Mouse (Mus musculus) cerebral cortex, adult 2 months (tissue): ENCODE data around the gene Med13.

Experiments
- WGBS: fragments of 180-500 bp; shearing (Covaris S2); methylation state at CpG from one replicate; pipeline ENCODE4 v1.1.7; 2018; 5-methylcytosine and 5-hydroxymethylcytosine counted together

The Med13 gene

DNA sequence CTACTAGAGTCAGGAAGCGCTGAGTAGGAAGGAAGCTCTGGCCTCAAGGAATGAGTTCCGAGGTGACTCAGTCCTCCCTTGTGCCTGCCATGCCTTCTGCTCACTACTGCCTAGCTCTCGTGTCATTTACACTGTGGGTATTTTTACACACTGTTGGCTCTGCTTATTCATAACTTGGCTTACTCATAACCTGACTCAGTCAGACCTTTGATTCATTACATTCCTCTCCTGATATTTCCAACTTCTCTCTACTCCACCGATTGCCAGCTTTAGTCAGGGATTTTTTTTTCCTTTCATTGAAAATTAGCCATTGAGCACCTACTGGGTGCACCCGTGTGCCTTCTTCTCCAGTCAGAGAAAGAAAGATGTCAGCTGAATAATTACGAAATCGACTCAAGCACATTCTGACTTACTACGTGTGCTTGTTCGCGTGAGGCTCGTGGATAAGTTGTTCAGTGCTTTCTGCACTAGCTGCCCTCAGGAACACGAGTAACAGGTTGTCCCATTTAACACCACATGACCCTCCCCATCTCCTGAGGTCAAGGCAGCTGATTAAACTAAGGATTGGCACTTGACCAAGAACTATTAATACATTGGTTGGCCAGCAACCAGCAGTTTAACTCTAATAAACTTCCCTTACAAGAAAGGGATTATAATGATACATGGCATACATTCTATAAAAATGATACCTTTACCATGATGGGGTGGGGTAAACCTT is 23.3 kb upstream of the Med13 start:
- 69% methylated on average over 12 of the region's 12 CpGs for WGBS

DNA sequence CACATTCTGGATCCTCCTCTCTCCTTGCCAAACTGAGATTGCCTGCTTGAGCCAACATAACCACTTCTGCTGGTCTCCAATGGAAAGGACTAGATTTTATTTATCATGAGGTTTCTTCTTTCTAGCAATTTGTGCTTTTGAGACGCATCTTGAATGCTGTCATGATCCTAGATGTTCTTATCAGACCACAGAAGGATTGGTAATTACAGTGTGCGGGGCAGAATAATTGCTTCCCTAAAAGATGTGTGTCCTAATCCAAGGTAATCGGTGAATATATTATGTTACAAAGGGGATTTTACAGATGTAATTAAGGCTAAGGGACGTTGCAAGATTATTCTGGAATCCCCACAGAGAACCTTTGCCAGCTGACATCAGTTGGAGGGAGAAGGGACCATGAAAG is 21.6 kb upstream of the Med13 start:
- 75% methylated on average over 4 of the region's 4 CpGs for WGBS

DNA sequence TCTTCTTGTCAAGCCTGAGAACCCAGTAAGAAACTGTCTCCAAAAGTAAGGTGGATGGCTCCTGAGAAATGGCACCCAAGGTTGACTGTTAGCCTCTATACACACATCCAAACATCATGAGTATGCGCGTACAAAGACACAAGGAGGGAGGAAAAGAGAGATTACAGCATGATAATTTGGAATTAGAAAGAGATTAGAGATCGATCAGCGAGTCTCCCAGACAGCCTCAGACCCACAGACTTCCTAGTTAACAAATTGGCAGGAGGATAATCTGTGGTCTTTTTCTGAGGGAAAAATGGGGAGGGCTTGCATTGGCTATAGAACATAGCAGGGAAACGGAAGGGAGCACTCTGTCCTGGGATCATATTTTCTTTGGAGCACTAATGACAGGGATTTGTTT is 20.4 kb upstream of the Med13 start:
- WGBS = 95% methylated on average over 5 of the region's 5 CpGs

DNA sequence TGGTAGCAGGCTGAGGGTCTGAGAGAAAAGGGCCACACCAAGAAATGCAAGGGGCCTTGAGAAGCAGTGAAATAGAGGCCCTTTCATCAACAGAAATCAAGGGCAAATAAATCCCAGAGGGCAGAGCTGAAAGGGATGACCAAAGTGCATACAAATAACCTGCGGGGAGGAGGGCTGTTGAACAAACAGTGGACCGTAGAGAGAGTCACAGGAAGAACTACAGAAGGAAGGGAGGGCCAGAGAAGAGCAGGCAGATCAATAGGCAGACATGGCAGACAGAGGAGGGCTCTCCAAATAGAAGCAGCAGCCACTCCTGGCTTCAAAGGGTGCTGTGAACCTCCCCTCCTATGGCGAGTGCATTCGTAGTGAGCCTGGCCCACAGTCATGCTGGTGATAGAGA is 19.3 kb upstream of the Med13 start:
- WGBS = 84% methylated on average over 4 of the region's 4 CpGs

DNA sequence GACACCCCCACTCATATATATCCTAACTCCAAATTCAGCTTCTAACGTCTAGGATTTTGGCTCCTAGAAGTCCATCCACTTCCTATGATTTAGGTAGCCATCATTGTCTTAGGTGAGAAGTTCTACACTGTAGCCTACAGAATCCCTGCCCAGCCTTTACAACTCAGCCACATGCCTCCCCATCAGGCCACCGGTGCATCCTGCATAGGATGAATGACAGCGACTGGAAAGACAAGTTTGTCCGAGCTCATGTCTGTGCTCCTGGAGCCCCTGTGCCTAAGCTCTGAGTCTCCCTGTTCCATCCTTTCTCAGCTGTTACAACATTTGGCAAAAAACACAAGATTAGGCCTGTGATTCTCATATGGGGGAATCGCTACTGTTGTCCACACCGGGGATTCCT is 17.7 kb upstream of the Med13 start:
- 93% methylated on average over 6 of the region's 6 CpGs for WGBS

DNA sequence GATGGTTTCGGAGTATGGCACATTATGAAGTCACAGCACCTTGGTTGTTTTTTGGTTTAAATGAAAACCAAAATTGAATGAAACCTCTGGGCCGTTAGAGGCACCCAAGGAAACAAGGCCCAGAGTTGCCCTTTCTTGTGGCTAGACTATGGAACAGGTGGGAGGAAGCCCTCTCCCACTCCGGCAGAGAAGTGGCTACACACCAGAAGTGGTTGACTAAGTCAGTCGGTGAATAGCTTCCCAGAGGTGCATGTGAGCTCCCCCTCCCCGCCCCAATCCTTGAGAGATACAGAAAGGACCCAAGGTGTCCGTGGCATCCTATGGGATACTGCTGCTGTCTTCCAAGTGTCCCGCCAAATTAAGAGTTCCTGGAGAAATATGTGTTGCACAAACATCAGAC is 13.9 kb upstream of the Med13 start:
- 85% methylated on average over 7 of the region's 7 CpGs for WGBS

DNA sequence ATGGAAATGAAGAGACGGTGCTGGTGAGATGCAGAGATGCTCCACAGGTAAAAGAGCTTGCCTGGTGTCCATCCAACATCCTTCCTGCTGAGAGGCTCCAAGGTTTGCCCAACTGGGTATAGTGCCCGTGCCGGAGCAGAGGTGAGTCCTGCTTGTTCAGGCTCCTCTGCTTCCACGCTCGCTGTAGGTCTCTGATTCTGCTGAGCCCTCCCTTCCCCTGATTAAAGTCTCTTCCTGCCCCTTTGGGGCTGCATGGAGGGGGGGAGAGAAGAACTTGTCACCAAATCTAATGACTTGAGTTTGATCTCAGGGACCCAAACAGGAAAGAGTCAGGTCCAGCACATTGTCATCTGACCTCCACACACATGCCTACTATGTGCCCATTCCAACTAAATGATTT is 12.5 kb upstream of the Med13 start:
- WGBS = 95% methylated on average over 5 of the region's 5 CpGs

DNA sequence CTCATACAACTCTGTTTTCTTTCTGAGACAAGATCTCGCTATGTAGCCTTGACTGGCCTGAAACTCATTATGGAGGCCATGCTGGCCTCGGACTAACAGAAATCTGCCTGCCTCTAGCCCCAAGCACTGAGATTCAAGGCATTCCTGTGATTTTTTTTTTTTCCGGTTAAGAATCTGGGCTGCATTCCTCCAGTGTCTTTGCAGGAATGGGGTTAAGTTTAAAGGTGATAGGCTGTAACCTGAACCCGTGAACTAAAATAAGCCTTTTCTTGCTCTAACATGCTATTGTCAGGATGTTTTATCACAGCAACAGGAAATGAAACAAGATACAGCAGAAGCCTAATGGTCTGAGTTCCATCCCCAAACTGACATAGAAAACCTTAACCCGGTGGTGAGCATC is 11.6 kb upstream of the Med13 start:
- WGBS = 77% methylated on average over 5 of the region's 5 CpGs

DNA sequence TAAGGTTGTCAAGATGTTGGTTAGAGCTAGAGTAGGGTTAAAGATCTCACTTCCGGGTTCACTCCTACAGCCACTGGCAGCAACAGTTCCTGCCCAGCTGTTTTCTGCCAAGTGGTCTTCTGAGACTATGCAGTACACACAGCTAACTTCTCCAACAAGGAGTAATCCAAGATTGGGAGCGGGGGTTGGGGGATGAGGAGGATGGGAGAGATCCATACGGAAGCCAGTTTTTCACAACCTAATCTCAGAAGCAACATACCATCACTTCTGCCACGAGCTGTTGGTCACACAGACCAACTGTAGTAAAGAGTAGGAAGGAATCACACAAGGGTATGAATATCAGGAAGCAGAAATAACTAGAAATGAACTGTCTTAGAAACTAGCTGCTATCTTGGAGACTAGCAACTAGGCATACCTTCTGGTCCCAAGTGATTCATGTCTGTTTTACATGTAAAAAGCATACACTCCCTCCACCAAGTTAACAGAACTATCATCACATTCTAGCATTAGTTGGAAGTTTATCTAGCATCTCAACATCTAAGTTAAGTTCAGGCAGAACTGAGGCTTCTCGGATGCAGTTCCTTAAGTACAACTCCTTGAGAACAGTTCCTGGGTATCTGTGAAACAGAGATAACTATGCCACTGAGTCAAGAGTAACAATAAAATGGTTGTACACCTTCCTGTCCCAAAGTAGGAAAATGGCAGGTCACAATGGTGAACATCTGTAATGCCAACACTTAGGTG is 7.5 kb upstream of the Med13 start:
- WGBS = 77% methylated on average over 5 of the region's 5 CpGs

DNA sequence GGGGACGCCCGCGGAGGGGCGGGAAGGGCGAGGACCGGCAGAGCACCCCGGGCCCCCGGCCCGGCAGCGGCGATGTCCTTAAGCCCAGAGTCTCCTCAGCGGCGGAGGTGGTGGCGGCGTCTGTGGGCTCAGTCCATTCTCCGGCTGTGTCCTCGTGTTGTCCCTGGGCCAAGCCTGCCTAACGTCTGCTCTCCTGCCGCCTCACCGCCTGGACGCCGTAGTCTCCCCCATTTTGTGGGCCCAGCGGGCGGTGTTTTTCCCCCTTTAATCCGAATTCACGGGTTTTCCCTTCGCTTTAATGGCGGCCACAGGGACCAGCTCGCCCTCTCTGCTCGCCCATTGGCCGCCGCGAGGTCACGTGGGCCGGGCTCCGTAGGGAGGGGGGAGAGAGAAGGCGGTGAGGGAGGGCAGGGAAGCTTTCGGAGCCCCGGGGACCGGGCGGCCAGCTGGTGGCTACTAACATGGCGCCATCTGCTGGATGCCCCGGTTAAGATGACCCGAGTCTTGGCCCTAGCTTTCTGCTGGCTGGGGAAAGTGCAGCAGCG is 654 bp upstream of the Med13 start:
- under 1% methylated on average over 43 of the region's 45 CpGs for whole genome bisulfite sequencing

DNA sequence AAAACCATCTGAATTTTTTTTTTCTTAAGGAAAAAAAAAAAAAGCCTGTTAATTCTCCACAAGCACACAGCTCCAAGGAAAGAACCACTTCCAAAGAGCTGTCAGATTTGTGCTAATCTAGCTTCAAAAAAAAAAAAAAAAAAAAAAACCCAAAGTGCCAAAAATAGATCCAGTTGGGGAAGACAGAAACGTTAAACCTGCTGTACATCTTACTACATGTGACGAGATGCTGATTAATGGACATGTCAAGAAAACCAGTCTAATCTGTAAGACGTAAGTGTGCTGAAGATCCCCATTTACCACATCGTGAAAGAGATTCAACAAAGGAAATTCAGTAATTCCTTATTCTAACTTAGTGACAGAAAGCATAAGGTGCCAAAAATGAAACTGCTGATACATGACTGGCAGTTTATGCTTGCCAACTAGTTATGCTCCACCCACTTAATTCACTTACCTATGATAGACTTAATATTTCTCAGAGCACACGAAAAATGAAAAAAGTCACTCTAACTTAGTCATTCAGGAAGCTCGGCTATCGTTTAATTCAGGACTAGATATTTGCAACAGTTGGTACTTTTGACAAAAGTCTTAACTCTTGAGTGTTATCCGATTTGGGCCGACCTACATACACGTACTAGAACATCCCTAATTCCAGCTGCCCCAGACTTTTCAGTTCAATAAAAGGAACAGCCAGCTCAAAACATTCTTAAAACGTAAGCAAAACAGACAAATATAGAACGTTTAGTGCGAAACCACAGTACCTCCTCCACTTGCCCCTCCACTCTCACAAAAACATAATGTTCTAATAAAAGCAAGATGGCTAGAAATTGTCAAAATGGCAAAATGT is 1.2 kb downstream of the Med13 start:
- WGBS = 2% methylated on average over 13 of the region's 13 CpGs

DNA sequence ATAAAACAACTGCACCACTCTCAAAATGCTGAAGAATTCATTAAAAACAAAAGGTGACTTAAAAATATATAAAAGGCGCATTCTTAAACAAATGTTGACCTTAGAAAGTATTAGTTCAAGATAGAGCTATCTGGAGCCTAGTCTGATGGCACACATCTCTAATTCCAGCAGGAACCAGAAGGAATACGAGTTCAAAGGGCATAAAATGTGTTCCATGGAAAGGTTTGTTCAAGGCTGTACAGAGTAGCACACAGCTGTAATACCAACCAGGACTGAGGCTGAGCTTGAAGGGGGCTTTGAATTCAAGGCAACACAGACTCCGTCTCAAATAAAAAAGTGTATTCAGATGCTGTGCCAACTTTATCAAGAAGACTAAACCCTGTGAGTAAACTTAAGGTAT is 3.8 kb downstream of the Med13 start:
- 58% methylated on average over 3 of the region's 3 CpGs for WGBS

DNA sequence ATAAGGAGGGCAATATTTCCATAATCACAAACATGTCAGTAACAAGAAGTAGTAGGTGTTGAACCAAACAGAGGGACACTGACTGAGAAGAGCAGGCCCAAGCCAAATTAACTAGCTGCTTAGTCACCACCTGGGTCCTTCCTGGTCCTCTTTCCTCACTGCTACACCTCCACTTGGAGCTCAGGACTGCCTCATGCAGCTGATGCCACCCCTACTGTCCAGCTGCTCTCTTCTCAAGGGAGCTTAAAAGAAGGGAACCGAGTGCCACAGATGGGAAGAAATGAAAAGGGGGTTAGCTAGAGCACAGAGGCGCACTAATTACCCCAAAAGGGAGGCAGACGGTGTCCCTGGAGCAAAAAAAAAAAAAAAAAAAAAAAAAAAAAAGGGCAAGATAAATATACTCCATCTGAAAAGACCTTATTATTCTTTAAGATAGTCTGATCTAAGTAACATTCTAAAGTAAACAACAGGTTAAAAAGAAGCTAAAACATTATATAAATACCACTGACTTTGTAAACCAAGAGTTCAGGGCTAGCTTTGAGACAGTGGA is 5.6 kb downstream of the Med13 start:
- WGBS = 30% methylated on average over 3 of the region's 3 CpGs

DNA sequence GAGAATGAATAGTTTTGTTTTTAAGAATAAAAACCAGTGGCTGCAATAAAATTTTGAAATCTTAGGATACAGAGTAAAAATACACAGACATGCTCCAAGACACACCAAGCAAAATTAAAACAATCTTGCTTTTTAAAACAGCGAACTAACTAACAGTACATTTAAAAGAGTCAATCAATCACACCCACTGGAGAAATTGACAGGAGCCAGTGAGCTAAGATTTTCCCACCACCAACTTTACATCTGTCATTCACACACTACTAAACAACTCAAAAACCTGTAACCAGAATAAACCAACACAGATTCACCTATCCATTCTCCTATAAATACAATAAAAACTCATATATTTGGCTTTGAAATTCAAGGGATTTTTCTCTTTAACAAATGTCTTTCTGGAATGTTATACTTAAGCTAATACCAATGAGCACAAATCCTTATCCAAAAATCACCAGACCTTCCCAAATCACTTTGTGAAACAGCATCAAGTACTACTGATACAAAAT is 6.7 kb downstream of the Med13 start:
- 67% methylated on average over 1 of the region's 1 CpGs for WGBS

DNA sequence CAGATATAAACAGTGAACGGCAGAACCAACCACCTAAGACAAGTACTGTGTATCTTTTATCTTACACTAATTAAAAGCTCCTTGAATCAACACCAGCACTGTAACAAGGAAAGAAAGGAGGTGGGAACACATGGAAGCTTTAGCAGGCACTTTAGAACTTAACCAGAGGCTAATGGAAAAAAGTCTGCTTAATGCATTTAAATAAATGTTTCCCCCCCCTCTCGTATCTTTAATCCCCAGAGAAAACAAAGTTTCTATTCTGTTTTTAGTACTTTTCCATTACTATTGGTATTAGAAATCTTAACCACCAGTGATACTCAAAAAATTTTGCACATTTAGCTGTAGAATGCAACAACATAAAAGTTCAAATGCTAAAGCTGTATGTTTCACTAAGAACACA is 8.1 kb downstream of the Med13 start:
- WGBS = 27% methylated on average over 2 of the region's 2 CpGs

DNA sequence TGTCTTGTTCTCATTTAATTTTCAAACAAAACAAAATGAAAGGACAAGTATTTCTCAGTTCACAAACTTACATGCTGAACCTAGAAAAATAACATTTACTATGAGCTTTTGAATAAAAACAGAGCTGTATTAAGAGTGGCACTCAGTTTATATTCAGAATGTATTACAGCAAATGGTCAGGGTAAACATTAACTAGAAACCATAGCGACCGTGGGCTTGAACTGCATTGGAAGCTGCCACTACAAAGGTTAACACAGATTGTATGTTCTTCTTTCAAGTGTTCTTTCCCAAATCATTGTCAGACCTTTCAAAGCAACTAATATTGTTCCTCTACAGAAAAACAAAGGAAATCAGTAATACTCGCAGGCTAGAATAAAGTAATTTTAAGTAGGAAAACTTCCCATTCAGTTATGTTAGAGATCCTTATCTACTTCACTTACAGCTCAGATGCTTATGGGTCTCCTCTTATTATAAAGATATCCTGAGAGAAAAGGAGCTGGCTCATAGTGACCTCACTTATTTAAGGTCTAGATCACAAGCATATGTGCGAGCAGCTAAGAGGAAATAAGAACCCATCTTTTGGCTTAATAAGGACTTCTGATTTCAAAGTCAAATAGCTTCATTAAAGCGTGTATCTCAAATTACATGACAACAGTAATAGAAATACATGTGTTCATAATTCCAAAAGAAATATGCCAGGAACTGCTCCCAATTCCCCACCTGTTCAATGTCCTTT is 9.8 kb downstream of the Med13 start:
- 71% methylated on average over 5 of the region's 5 CpGs for WGBS

DNA sequence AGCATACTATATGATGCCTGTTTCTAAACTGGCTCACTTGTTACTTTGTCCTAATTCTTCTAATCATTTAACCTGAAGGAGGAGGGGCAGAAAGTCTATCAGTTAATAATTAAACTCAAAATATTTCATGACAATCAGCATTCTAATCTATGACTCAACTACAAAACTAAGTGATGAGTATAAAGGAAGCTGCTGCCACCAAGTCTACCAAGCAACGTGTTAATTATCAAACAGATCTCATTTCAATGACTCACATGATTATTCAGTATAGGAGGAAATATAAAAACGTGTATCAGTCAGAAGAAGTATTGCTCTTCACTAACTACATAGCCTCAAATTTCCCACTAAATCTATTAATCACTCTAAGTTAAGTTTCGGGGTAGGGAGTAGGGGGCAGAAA is 10.9 kb downstream of the Med13 start:
- WGBS = 55% methylated on average over 3 of the region's 3 CpGs

DNA sequence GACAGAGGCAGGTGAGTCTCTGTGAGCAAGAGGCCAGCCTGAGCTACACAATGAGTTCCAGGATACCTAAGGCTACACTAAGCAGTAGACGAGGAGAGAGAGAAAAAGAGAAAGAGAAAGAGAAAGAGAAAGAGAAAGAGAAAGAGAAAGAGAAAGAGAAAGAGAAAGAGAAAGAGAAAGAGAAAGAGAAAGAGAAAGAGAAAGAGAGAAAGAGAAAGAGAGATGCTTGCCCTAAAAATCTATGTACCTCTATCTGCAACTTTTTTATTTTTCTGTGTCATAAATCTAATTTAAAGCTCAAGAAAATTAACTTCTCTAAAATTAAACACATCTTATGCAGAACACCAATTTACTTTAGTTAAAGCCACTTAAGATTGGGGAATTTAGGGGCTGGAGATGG is 12.5 kb downstream of the Med13 start:
- 84% methylated on average over 1 of the region's 1 CpGs for WGBS

DNA sequence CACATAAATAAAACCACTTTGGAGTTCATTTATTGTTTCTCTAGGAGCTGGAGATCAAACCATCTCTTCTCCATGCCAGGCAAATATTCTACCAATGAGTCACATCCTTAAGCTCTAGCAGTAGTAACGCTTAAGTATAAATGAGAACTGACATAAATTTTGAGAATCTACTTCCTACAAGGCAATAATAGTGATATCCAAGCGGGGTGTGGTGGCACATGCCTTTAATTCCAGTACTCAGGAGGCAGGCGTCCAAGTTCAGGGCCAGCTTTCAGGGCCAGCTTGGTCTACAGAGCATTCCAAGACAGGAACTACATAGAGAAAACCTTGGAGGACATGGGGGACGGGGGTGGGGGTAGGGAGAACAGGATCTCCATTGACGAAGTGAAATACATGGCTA is 33.2 kb downstream of the Med13 start:
- WGBS = 71% methylated on average over 5 of the region's 5 CpGs

DNA sequence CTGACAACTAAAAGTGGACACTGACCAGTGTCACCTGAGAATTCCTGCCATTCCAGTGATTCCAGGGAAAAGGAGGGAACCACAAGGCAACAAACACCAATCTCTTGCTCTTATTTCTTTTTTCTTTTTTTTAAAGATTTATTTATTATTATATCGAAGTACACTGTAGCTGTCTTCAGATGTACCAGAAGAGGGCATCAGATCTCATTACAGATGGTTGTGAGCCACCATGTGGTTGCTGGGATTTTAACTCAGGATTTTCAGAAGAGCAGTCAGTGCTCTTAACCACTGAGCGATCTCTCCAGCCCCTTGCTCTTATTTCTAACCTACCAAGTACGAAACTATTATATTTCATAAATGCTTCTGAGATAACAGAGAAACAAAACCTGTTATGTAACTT is 42.4 kb downstream of the Med13 start:
- WGBS = 83% methylated on average over 3 of the region's 3 CpGs

DNA sequence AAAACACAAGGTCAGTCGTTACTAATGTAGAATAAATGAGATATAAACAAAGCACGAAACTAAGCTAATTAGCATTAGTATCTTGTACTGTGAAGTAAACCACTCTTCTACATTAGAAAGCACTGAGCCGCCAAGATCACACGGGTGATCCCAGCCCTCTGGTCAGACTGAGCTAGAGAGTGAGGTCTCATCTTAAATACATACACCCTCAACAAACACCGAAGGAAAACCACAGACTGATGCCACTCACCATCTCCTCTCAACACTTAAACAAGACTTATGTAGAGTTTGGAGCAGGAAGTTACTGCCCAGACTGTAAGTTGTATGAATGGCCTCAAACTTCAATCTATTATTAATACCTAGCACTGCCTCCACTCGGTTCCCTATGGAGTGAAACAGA is 47.1 kb downstream of the Med13 start:
- WGBS = 57% methylated on average over 6 of the region's 6 CpGs
